Mouse (Mus musculus) liver, embryonic 15.5 days (tissue): Measurements from ENCODE around the gene Pcyt1a. TPM values are rescaled to one million over a fixed set of nuclear protein-coding genes. Genes with fewer than 3 reads are reported as not detected.

Source experiments
- ATAC-seq: fragments of 200-750 bp; cut with Nextera tagmentation; 2 replicates; pipeline ENCODE4 v1.8.0; 2017; ENCODE audit warnings: moderate number of reproducible peaks, mild to moderate bottlenecking, moderate library complexity; ENCODE audit not compliant: insufficient read depth
- H3K27ac ChIP-seq: fragments of 300-500 bp; sonication (generic); replicated peaks from 2 replicates; pipeline ENCODE4 v1.5.1; 2015; ENCODE audit warnings: mild to moderate bottlenecking, inconsistent platforms
- H3K27me3 ChIP-seq: fragments of 300-500 bp; sonication (generic); 2 replicates; pipeline ENCODE4 v1.6.1; 2015; ENCODE audit warnings: mild to moderate bottlenecking, inconsistent platforms
- H3K36me3 ChIP-seq: fragments of 300-500 bp; sonication (generic); replicated peaks from 2 replicates; pipeline ENCODE4 v1.6.1; 2015; ENCODE audit warnings: moderate library complexity, mild to moderate bottlenecking, inconsistent platforms
- H3K4me1 ChIP-seq: fragments of 300-500 bp; sonication (generic); replicated peaks from 2 replicates; pipeline ENCODE4 v1.6.1; 2015; ENCODE audit warnings: inconsistent platforms
- H3K4me2 ChIP-seq: fragments of 300-500 bp; sonication (generic); 2 replicates; pipeline ENCODE4 v1.6.1; 2015; ENCODE audit warnings: moderate library complexity, mild to moderate bottlenecking, inconsistent platforms
- H3K4me3 ChIP-seq: fragments of 300-500 bp; sonication (generic); replicated peaks from 2 replicates; pipeline ENCODE4 v1.5.1; 2015; ENCODE audit warnings: mild to moderate bottlenecking, inconsistent platforms
- H3K9ac ChIP-seq: fragments of 300-500 bp; sonication (generic); 2 replicates; pipeline ENCODE4 v1.6.1; 2015; ENCODE audit warnings: moderate library complexity, mild to moderate bottlenecking, inconsistent platforms
- H3K9me3 ChIP-seq: fragments of 300-500 bp; sonication (generic); replicated peaks from 2 replicates; pipeline ENCODE4 v1.6.1; 2016; ENCODE audit warnings: inconsistent platforms
- WGBS: fragments of 180-500 bp; shearing (Covaris S2); methylation state at CpG from one replicate; pipeline ENCODE4 v1.1.7; 2015; ENCODE audit warnings: mixed read lengths; ENCODE audit not compliant: insufficient replicate concordance; 5-methylcytosine and 5-hydroxymethylcytosine counted together
- polyA plus RNA-seq: library from polyadenylated mRNA; unstranded; fragments of >200 nt; fragmentation: Nextera tagmentation; extraction: Ambion mirVana; gene quantifications from 2 replicates; pipeline ENCODE4 v1.2.1, GENCODE M21; 2015

Gene Pcyt1a
- polyA plus RNA-seq, result 38.3 and 39.5 TPM in 2 replicates

DNA sequence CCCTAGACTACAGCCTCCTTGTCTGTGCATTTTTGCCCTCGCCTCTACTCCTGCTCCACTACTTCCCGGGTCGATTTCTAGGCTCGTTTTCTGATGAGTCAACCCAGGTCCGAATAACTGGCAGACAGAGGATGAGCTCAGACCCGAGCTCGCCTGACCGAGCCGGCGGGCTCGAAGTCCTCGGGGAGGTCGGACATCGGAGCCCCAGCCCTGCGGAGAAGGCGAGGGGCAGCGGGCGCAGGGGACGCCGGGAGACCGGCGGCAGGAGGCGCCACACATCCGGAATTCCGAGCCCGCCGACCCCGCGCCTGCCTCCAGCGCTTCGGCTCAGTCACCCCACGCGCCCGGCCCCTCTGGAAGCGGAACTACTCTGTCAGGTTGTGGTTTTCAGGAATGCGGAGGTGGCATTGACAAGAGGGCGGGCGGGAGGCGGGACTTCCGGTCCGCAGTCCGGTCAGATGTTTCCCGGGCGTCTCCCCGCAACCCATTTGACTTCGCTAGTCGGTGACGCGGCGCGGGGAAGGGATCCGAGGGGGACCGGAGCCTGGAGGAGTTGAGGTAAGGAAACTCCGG lies at the start of gene Pcyt1a:
Gene Pcyt1a, plus strand, starts transcription at position 448 of the 573 bp plus-strand sequence.
- Histone ChIP-seq H3K36me3 (0 out of 2 replicates have a peak, but pooled peaks cover 3% of the 10 kb centered on the region), H3K9ac (peak within 1 kb of the TSS; percentile 99), H3K9me3 (no peaks in the 10 kb centered on the region), H3K4me2 (peak within 1 kb of the TSS; percentile 78), H3K4me1 (peaks cover 41% of the 10 kb centered on the region), H3K27ac (peak within 1 kb of the TSS; percentile 95), H3K4me3 (peak within 1 kb of the TSS; percentile 94), H3K27me3 (no peaks in the 10 kb centered on the region)
- under 1% methylated on average over 54 of the region's 54 CpGs for WGBS
- peak; percentile 94 for ATAC-seq

DNA sequence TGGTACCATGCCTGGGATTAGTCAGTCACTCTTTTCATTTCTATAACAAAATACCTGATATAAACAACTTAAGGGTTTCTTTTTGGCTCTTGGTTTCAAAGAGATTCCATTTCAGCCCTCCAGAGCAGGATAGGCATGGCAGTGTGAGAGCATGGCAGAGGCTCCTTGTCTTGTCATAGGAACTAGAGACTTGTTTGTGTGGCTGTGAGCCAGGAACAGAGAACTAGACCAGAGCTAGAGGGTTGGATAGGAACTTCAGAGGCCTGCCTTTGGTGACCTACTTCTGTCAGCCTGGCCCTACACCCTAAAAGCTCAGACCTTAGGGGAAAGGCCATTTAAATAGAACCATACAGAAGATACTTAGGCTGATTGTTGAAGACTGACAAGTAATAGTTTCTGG lies 47.8 kb upstream of the Pcyt1a start:
- H3K4me1 ChIP-seq, result peaks cover 4% of the 10 kb centered on the region
- no peak overlapping the region for H3K27ac ChIP-seq
- H3K36me3 ChIP-seq, result peaks cover 69% of the 10 kb centered on the region

DNA sequence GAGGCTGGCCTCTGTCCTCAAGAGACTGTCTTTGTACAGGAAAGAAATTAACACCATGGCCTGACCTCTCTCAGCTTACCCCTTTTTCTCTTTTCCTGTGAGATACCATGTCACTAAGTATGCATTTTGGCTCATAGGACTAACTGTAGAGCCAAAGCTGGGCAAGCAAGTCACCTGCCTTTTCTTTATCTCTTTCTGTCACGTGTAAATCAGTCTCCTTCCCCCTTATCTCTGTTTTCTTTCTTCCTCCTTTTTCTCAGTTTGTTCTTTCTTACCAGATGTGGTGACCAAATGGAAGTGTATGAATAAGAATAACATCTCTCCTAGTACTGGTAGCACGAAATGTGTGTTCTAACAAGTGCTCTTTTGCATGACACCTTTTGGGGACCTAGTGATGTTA lies 45.8 kb upstream of the Pcyt1a start:
- Histone ChIP-seq H3K9me3 (no peaks in the 10 kb centered on the region), H3K4me1 (peaks cover 10% of the 10 kb centered on the region), H3K4me2 (no peak overlapping the region), H3K36me3 (peaks cover 52% of the 10 kb centered on the region), H3K27me3 (no peaks in the 10 kb centered on the region), H3K9ac (no peak overlapping the region), H3K4me3 (no peak overlapping the region), H3K27ac (no peak overlapping the region)
- no peak for ATAC-seq
- 33% methylated on average over 2 of the region's 2 CpGs for WGBS

More for the DNA sequence above, 47.8 kb upstream of the Pcyt1a start:
- Histone ChIP-seq H3K27me3 (no peaks in the 10 kb centered on the region), H3K9me3 (no peaks in the 10 kb centered on the region), H3K4me3 (no peak overlapping the region), H3K4me2 (no peak overlapping the region), H3K9ac (no peak overlapping the region)
- no peak for ATAC-seq

DNA sequence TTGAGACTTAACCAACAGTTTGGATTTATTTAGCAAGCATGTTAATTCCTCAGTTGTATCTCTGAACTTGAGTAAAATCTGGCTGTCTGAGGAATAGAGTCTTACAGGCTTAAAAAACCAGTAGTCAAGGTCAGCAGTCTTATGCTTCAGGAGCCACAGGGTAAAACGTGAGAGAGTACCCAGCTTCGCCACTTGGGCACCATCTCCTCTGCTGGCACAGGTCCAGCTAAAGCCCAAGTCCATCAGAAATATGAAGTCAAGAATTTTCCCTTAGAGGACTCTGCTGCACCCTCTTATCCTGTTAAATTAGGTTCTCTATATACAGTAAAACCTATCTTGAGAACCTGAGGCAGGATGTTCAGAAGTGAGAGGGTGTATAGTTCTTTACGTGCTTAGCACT lies 43.9 kb upstream of the Pcyt1a start:
- H3K36me3 ChIP-seq, result peaks cover 50% of the 10 kb centered on the region
- H3K9me3 ChIP-seq, result no peaks in the 10 kb centered on the region
- WGBS, result 79% methylated on average over 3 of the region's 3 CpGs
- H3K27ac ChIP-seq, result no peak overlapping the region
- no peak for ATAC-seq
- peaks cover 11% of the 10 kb centered on the region for H3K4me1 ChIP-seq
- H3K4me3 ChIP-seq, result no peak overlapping the region
- H3K27me3 ChIP-seq, result no peaks in the 10 kb centered on the region
- H3K4me2 ChIP-seq, result no peak overlapping the region
- H3K9ac ChIP-seq, result no peak overlapping the region

DNA sequence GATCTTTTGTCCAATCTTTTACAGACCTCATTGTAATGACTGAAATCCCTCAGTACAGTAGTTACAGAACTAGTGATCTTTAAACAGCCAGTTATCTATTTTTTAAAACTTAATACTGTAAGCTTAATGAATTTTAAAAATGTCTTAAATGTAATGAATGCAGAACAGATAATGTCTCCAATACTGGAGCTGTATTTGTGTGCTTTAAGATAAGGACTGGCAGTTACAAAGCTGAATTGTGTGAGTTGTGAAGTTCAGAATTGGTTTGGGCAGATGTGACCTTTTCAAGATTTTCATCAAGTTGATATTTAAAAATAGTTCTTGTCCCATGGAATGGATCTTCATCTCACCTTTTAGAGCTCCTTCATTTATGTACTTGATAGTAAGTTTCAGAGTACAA lies 41.7 kb upstream of the Pcyt1a start:
- no peak overlapping the region for H3K4me3 ChIP-seq
- no peak overlapping the region for H3K4me2 ChIP-seq
- ATAC-seq, result no peak
- peaks cover 33% of the 10 kb centered on the region for H3K36me3 ChIP-seq
- no peaks in the 10 kb centered on the region for H3K27me3 ChIP-seq
- H3K27ac ChIP-seq, result 0 out of 2 replicates have a peak overlapping the region, but pooled peaks have one; percentile 56
- H3K9ac ChIP-seq, result no peak overlapping the region
- H3K4me1 ChIP-seq, result peaks cover 11% of the 10 kb centered on the region
- H3K9me3 ChIP-seq, result no peaks in the 10 kb centered on the region

DNA sequence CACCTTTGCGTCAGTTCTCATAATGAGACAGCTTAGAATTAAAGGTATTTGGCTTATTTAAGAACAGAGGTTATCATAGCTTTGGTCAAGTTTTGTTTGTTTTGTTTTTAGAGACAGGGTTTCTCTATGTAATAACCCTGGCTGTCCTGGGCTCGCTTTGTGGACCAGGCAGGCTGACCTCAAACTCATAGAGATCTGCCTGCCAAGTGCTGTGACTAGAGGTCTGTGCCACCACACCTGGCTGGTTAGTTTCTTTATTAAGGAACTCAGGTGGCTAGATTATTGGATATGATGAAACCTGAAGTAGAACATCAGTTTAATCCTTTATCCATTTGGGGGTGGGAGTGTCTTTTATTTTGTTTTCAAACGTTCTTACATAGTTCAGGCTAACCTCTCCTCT lies 40.9 kb upstream of the Pcyt1a start:
- no peak for ATAC-seq
- Histone ChIP-seq H3K27ac (no peak overlapping the region), H3K4me3 (no peak overlapping the region), H3K9me3 (no peaks in the 10 kb centered on the region), H3K4me2 (no peak overlapping the region), H3K9ac (no peak overlapping the region), H3K27me3 (no peaks in the 10 kb centered on the region), H3K4me1 (peaks cover 9% of the 10 kb centered on the region), H3K36me3 (peaks cover 30% of the 10 kb centered on the region)
- 68% methylated on average over 3 of the region's 3 CpGs for WGBS

DNA sequence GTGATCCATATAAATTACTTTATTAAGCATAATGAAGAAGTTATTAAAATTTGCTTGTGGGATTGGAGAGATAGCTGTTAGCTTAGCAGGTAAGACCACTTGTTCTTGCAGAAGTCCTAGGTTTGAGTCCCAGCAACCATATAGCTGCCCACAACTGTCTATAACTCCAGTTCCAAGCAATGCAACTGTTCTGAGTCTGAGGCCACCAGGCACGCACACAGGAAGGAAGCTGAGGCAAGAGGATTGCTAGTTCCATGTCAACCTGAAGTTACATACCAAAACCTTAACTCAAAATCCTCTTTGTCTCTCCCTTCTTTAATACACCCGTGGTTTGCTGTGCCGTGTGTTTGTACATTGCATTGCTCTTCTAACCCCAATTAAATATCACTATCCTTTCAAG lies 39.8 kb upstream of the Pcyt1a start:
- no peak for ATAC-seq
- no peak overlapping the region for H3K27ac ChIP-seq
- WGBS, result 60% methylated on average over 3 of the region's 3 CpGs

DNA sequence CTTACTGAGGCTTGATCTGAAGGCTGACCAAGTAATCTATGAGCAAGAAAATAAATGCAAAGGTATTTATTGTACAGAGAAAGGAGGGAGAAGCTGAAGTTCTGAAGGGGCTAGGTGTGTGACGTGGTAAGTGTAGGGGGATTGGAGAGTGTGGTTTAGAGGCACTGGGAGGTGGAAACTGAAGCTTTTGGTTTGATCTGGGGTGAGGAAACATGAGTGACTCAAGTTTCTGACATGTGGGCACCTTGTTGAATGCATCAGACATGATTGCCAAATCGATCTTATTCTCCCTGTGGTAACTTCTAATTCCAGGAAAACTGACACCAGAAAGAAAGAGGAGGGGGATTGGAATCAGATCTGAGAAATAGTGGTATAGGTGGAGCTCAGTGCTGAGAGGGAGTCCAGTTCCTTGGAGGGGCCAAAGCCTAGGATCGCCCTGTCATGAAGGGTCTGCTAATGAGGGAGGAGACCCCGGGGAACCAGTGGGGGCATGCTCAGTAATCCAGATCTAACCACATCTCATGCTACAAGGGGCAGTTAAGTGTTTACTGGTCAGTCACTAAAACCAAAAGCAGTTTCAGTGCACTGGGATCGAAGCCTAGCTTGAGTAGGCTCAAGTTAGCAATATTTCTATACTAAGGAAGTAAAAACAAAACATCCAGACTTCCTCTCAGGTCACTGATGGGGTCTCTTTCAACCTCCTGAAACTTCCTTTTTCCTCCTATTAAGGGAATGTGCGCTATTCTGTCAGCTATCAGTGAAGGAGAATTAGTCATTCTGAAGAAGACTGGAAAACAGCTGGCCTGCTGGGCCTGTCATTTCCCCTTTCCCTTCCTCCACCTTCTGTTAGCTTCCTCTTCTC lies 34.8 kb upstream of the Pcyt1a start:
- H3K4me1 ChIP-seq, result 0 out of 2 replicates have a peak, but pooled peaks cover 4% of the 10 kb centered on the region
- H3K36me3 ChIP-seq, result peaks cover 10% of the 10 kb centered on the region
- H3K9ac ChIP-seq, result no peak overlapping the region
- no peak for ATAC-seq
- no peaks in the 10 kb centered on the region for H3K27me3 ChIP-seq
- H3K4me3 ChIP-seq, result no peak overlapping the region
- peak overlapping the region; percentile 33; the same call in 1 of the 2 replicates for H3K27ac ChIP-seq
- WGBS, result 44% methylated on average over 6 of the region's 6 CpGs
- H3K9me3 ChIP-seq, result no peaks in the 10 kb centered on the region
- H3K4me2 ChIP-seq, result no peak overlapping the region

More for the DNA sequence above, 39.8 kb upstream of the Pcyt1a start:
- H3K36me3 ChIP-seq, result peaks cover 21% of the 10 kb centered on the region
- H3K9ac ChIP-seq, result no peak overlapping the region
- peaks cover 7% of the 10 kb centered on the region; the same call in 1 of the 2 replicates for H3K4me1 ChIP-seq
- no peaks in the 10 kb centered on the region for H3K27me3 ChIP-seq
- H3K4me2 ChIP-seq, result no peak overlapping the region
- no peak overlapping the region for H3K4me3 ChIP-seq
- H3K9me3 ChIP-seq, result no peaks in the 10 kb centered on the region

DNA sequence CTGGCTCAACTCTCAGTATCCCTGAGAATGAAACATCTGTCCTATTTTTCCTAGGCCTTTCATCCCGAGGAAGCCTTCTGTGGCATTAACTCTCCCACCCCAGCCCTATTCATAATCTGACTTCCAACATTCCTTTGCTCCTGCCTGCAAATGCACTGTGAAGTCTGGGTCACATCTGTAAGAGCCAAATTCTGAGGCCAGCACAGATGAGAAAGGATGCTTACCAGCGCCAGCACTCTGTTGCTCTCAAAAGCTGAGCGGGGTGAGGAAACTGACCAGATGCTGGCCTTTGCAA lies 34.2 kb upstream of the Pcyt1a start:
- Histone ChIP-seq H3K9ac (no peak overlapping the region), H3K27me3 (no peaks in the 10 kb centered on the region), H3K9me3 (no peaks in the 10 kb centered on the region), H3K4me2 (no peak overlapping the region), H3K27ac (0 out of 2 replicates have a peak overlapping the region, but pooled peaks have one; percentile 33), H3K4me3 (no peak overlapping the region), H3K36me3 (peaks cover 5% of the 10 kb centered on the region; the same call in 1 of the 2 replicates), H3K4me1 (0 out of 2 replicates have a peak, but pooled peaks cover 4% of the 10 kb centered on the region)
- WGBS, result 70% methylated on average over 3 of the region's 3 CpGs
- no peak for ATAC-seq

DNA sequence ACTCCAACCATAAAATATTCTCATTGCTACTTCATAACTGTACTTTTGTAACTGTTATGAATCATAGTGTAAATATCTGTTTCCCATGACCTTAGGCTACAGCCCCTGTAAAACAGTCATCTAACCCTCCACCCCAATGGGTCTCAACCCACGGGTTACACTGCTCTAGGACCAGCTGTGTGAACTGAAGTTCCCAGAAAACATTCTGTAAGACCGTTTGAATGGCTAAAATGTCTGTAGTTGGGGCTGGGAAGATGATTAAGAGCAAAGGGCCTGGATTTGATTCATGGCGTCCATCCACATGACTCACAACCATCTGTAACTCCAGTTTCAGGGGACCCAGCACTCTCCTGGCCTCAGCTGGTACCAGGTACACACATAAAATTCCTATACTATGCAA lies 32.5 kb upstream of the Pcyt1a start:
- peaks cover 1% of the 10 kb centered on the region; the same call in 1 of the 2 replicates for H3K36me3 ChIP-seq
- H3K4me2 ChIP-seq, result no peak overlapping the region
- no peak overlapping the region for H3K9ac ChIP-seq
- no peaks in the 10 kb centered on the region for H3K9me3 ChIP-seq
- H3K27ac ChIP-seq, result no peak overlapping the region
- 49% methylated on average over 3 of the region's 3 CpGs for WGBS
- H3K4me1 ChIP-seq, result 0 out of 2 replicates have a peak, but pooled peaks cover 4% of the 10 kb centered on the region
- no peaks in the 10 kb centered on the region for H3K27me3 ChIP-seq
- no peak for ATAC-seq
- no peak overlapping the region for H3K4me3 ChIP-seq

DNA sequence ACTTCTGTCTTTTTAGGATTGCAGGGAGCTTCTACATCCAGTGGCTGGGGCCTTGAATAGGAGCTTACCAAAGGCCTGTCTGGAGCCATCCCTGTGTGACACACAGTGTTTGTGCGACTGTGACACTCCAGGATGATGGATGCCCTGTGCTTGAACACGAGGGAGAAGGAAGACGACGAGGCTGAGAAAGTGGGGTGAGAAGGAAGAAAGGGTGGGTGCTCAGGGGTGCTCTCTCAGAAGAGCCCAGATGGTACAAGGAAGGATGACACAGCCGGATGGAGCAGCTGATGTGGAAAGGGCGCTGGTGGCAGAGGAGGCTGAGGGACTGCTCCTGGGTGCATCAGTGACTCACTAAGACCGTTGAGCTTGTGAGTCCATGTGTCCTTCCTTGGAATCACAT lies 30.5 kb upstream of the Pcyt1a start, which contains the start of gene Tm4sf19:
Gene Tm4sf19, plus strand, starts transcription at position 240 of the 400 bp plus-strand sequence.
- H3K9me3 ChIP-seq, result no peaks in the 10 kb centered on the region
- no peaks in the 10 kb centered on the region for H3K36me3 ChIP-seq
- no peak for ATAC-seq
- no peaks in the 10 kb centered on the region for H3K27me3 ChIP-seq
- H3K4me1 ChIP-seq, result 0 out of 2 replicates have a peak, but pooled peaks cover 4% of the 10 kb centered on the region
- 76% methylated on average over 7 of the region's 7 CpGs for WGBS
- H3K27ac ChIP-seq, result no peak within 1 kb of the TSS
- H3K9ac ChIP-seq, result no peak within 1 kb of the TSS
- H3K4me2 ChIP-seq, result no peak within 1 kb of the TSS
- no peak within 1 kb of the TSS for H3K4me3 ChIP-seq
